Mouse (Mus musculus) cerebellum, adult 2 months (tissue): ENCODE data around the gene 4933428G20Rik.

ENCODE experiments used
- CTCF ChIP-seq: fragments of 200-500 bp; IDR thresholded peaks from 2 replicates; pipeline ENCODE4 v1.5.1; 2011; ENCODE audit warnings: low read depth, mild to moderate bottlenecking, control low read depth, low read length, moderate library complexity, borderline replicate concordance; ENCODE audit not compliant: insufficient read depth
- POLR2A ChIP-seq: fragments of 200-500 bp; IDR thresholded peaks from 2 replicates; pipeline ENCODE4 v1.6.1; 2011; ENCODE audit warnings: low read length, control low read depth, borderline replicate concordance; ENCODE audit not compliant: insufficient read depth

- TF ChIP-seq CTCF (no peak), POLR2A (peak; percentile 59; the same call in 1 of the 2 replicates)
Observed at GRCm38 (mm10) chr11:97449601-97450293, 50.4 kb downstream of the 4933428G20Rik start.
